Mouse (Mus musculus): Measurements from ENCODE around the gene Trmt61a. TPM values are rescaled to one million over a fixed set of nuclear protein-coding genes. Genes with fewer than 3 reads are reported as not detected.
A peak's percentile ranks its signal among the peaks of the same experiment; 100 is the strongest.

Trmt61a gene
- total RNA-seq, 2 experiments from 2014 or later: 15.6 to 17.5 TPM

DNA sequence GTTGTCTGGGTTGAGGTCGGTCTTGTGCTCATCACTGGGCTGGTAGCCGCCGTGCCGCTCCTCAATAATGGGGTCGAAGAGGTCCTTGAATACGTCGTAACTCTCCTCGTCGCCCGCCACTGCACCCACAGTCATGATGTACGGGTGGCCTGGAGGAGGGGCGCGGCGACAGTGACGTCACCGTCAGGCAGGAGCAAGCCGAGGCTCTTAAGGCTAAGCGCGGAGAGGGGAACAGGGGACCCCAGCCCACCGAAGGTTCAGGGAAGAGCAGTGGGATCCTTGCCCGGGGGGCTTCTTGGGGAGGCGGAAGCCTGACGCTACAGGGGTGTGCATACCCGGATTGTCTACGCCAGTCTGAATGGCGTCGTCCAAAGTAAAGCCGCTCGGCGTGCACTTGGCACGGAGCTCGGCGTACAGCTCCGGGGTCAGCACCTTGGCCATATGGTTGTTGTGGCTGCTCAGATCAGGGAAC, 6.4 kb upstream of the Trmt61a start:
- peak; percentile 78 to 83 for DNase-seq (ENCODE audit: low spot score in 2 of 2)

DNA sequence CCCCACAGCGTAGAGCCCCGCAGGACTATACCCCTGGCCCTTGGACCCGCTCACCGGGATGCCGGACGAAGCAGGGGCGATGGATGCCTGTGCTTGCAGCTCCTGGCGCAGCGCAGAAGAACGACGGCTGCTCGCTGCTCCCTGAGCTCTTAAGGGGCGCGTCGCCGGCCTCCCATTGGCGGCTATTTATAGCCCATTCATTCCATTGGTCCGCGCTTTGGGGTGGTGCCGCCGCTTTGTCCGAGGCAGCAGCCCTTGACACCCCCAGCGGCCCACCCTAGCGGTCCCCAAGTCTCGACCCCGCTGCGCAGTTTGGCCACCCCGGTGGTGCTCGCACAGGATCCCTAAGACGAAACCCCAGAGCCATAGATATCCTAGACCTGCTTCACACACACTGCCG, 5.7 kb upstream of the Trmt61a start, which contains the start of gene Ckb:
Gene Ckb, minus strand, starts transcription at position 163 of the 400 bp plus-strand sequence.
- DNase-seq (ENCODE audit: low spot score in 2 of 2): peak; percentile 92 to 95

DNA sequence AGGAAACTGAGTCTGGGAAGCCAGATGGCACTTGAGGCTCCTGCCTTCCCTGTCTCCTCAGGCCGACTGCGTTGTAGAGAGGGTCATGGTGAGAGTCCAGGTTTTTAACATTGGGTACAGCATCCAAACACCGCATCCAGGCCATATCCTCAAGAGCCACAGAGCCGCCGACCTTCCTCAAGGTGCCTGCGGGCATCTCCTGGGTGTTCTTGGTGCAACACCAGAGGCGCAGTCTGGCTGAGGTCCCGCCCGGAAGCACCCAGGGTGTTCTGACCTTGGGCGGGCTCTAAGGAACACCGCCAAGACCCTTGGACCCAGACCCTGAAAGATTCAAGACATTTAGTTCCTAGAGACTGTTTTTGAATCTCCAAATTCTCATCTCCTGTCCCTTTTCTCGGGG, 5.3 kb upstream of the Trmt61a start:
- no peak for DNase-seq (ENCODE audit: low spot score in 2 of 2)

DNA sequence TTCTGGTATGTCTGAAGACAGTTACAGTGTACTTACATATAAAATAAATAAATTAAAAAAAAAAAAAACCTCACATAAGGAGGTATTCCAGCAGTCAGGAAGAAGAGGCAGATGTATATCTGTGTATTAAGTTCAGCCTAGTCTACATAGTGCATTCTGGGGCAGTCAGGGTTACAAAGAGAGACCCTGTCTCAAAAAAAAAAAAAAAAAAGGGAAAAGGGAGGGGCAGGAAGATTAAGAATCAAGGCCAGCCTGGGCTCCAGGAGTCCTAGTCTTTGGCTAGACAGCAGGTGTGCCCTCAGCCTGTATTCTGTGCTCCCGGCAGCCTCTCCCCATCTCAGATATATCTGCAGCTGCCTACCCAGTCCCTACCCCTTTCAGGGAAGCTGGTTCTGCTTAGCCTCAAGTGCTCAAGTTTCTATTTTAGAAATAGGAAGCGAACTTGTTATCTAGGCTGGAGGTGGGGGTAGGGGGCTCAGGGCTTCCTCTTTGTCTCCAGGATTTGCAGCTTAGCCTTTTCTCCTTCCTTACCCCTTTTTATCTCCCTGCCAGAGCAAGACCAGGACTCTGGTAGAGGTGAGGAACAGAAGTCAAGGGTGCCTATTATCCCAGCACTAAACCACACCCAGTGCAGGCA, 2.9 kb upstream of the Trmt61a start:
- no peak for DNase-seq (ENCODE audit: low spot score in 2 of 2)

GRCm38 (mm10) chr12:111675797-111676580, 1.9 kb upstream of the Trmt61a start:
- no peak for DNase-seq (ENCODE audit: low spot score in 2 of 2)

GRCm38 (mm10) chr12:111677421-111677820, 484 bp upstream of the Trmt61a start:
- no peak for DNase-seq (ENCODE audit: low spot score in 2 of 2)

DNA sequence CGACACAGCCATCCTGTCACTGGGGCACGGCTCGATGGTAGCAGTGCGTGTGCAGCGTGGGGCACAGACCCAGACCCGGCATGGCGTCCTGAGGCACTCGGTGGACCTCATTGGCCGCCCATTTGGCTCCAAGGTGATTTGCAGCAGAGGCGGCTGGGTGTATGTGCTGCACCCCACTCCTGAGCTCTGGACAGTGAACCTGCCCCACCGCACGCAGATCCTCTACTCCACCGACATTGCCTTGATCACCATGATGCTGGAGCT, 697 bp downstream of the Trmt61a start:
- no peak for DNase-seq (ENCODE audit: low spot score in 2 of 2)

GRCm38 (mm10) chr12:111678997-111679396, 1.1 kb downstream of the Trmt61a start:
- no peak for DNase-seq (ENCODE audit: low spot score in 2 of 2)

- DNase-seq (ENCODE audit: low spot score in 2 of 2): no peak
These were observed 2.8 kb downstream of the Trmt61a start for GRCm38 (mm10) chr12:111680661-111681060.

DNA sequence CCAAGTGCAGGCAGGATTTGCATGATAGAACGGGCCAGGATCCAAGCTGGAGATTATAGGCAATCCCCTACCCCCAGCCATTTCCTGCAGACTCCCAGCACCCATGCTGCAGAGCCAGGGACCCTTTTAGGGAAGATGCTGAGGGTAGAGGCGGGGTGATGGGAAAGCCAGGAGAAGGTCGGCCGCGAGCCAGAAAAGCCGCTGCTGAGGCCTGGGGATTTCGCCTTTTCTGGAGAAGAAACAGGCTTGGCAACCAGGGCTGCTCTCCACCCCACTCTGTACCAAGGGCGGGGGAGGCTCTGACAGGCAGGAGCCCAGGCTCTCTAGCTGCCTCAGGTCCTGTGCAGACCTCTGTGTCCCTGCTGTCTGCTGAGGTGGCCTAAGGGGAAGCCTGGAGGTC, 3.4 kb downstream of the Trmt61a start:
- no peak for DNase-seq (ENCODE audit: low spot score in 2 of 2)

- DNase-seq (ENCODE audit: low spot score in 2 of 2): no peak
These were observed 4.1 kb downstream of the Trmt61a start for GRCm38 (mm10) chr12:111682003-111682402.

DNA sequence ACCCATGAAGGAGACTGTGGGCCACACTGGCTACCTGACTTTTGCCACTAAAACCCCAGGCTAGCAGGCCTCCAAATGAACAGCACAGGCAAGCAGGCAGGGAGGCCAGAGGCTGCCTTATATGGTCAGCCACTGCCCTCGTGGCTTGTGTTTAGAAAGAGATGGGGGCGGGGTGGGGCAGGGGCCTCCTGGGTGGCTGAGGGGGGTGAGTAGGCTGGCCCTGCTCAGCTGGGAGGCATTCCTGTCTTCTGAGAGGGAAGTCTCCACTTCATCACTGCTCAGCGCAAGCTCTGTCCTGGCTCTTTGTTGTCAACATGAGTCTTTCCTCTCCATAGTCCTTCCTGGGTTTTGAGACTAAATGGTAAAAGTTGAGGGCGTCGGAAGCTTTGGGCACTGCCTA, 4.9 kb downstream of the Trmt61a start:
- DNase-seq (ENCODE audit: low spot score in 2 of 2): no peak

DNA sequence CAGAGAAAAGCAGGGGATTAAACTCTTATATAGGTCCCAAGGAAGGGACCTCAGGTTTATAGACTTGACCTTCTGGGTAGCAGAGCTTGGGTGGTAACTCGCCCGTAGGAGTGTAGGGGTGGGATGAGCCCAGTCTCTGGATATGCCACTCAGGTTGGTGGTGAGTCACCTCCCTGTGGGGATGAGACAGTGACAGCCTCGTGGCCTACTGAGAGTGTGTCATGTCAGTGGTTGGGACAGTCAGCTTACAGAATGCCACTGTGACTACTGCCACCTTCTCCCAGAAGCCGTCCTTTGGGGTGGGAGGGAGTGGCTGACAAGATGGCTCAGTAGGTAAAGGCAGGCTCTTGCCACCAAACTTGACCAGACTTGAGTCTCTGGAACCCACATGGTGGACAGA, 8.5 kb downstream of the Trmt61a start:
- DNase-seq (ENCODE audit: low spot score in 2 of 2): no peak

DNA sequence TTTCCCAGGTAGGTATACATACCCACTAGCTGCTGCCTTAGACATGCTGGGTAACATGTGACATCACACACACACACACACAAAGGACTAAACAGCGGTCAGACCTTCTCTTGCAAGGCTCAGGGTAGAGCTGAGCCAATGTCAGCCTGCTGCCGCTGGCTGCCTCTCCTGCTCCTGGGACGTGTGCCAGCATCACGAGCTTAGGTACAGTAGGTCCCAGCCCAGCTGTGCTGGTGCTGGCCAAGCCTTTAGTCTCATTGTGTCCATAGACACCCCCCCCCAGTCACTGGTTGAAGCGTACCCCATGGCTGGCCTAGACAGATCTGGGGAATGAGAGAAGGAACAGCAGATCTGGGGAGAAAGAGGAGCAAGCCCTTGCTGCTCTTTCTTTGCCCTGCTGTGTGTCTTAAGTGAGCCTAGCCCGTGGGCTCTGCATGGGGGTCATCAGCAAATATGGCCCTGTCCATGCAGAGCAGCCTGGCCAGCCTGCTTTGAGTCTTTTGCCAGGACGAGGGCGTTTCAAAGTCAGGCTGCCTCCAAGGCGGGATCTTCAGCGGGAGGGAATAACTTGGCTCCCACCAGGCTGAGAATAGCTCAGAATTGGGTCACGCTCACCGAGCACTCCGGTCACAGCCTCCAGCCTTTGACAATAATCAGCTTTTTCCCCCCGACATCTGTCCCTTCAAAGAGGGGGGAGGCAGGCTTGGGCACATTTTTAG, 9.6 kb downstream of the Trmt61a start:
- peak in 1 of 2 experiments; percentile 77 for DNase-seq (ENCODE audit: low spot score in 2 of 2)

DNA sequence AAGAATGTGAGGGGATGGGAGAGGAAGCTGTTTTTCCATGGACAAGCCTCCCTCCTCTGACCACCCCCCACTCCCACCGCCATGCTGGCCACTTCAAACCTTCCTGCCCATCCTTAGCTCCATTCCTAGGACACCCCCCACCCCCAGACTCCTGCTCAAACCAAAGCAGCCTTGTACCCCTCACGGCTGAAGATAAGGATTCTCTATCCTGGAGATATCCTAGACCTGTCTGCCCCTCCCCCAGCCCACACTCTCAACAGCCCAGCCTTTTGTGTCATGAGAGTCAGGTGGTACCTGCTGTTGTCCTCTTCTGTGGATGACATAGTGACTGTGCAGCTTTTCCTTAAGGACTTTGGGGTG, 10.1 kb downstream of the Trmt61a start:
- no peak for DNase-seq (ENCODE audit: low spot score in 2 of 2)

DNA sequence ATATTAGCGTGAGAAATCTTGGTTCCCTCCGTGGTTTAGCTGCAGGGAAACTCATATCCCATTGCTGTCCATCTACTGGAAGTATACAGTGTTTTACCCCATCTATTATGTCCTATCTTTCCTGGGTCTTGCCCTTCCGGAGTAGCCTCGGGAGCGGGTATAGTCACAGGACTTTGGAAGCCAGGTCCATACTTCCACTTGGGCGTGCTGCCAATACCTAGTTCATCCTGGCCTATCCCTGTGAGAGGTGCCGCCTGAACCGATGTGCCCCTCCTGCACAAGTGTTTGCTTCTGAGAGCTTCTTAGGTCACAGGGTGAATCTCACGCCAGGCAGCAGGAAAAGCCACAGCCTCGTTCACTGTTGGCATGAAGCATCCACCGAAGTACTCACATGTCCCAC, 11.5 kb downstream of the Trmt61a start:
- DNase-seq (ENCODE audit: low spot score in 2 of 2): no peak

- DNase-seq (ENCODE audit: low spot score in 2 of 2): peak in 1 of 2 experiments; percentile 64
These were observed 13.5 kb downstream of the Trmt61a start for GRCm38 (mm10) chr12:111691346-111691872.

- DNase-seq (ENCODE audit: low spot score in 2 of 2): no peak
These were observed 15.0 kb downstream of the Trmt61a start for GRCm38 (mm10) chr12:111692899-111693298.

DNA sequence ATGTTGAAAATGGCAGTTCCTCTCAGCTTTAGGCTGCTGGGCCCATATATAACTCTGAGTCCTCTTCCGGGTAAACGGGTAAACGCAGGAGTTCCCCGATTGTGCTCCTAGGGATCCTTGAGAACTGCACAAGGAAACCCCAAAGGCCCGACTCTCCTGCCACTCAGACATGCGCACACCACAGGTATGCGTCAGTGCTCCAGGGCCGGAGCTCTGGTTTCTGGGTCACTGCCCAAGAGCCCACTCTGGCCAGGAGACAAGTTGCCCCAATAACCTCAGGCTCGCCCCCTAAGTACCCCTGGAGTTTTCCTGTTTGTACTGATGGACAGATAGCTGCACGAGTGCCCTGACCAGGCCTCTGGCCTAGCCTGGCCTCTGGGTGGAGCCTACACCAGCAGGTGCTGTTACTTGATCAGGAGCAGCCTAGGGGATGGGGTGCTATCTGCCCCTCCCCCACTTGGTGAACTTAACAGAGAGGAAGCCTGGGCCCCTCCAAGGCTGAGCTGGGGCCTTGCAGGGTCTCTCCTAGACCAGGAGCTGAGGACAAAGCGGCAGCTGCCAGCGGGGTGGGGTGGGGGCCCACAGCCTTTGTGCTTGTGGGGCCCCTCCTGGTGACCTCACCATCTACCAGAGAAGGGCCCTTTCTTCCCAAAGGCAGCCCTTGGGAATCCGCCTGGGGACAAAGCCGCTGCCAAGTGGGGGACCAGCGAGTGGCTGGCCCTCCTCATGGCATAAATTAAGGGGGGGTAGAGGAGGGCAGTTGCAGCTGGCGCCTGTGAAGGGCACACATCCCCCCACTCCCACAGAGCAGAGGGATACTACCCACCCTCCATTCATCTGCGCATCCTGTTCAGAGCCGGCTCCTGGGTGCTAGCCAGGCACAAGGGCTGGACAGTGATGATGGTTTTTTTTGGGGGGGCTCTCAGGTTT, 15.7 kb downstream of the Trmt61a start:
- DNase-seq (ENCODE audit: low spot score in 2 of 2): peak; percentile 80 to 87

GRCm38 (mm10) chr12:111694271-111694781, 16.4 kb downstream of the Trmt61a start:
- DNase-seq (ENCODE audit: low spot score in 2 of 2): no peak

All from layer of hippocampus, postnatal 14 days (tissue).